Mouse (Mus musculus) thymus, adult 2 months (tissue): ENCODE measurements around the gene Neurod2.

ENCODE experiments used
- CTCF ChIP-seq: fragments of 200-500 bp; IDR thresholded peaks from 2 replicates; pipeline ENCODE4 v1.5.1; 2012; ENCODE audit warnings: mild to moderate bottlenecking, control low read depth, low read length, moderate library complexity, borderline replicate concordance; ENCODE audit not compliant: control insufficient read depth, poor library complexity, insufficient read depth; ENCODE audit errors: extremely low read depth
- POLR2A ChIP-seq: fragments of 200-500 bp; IDR thresholded peaks from 2 replicates; pipeline ENCODE4 v1.6.1; 2012; ENCODE audit warnings: mild to moderate bottlenecking, low read length, control low read depth, moderate library complexity; ENCODE audit not compliant: control insufficient read depth, poor library complexity, insufficient read depth; ENCODE audit errors: extremely low read depth

DNA sequence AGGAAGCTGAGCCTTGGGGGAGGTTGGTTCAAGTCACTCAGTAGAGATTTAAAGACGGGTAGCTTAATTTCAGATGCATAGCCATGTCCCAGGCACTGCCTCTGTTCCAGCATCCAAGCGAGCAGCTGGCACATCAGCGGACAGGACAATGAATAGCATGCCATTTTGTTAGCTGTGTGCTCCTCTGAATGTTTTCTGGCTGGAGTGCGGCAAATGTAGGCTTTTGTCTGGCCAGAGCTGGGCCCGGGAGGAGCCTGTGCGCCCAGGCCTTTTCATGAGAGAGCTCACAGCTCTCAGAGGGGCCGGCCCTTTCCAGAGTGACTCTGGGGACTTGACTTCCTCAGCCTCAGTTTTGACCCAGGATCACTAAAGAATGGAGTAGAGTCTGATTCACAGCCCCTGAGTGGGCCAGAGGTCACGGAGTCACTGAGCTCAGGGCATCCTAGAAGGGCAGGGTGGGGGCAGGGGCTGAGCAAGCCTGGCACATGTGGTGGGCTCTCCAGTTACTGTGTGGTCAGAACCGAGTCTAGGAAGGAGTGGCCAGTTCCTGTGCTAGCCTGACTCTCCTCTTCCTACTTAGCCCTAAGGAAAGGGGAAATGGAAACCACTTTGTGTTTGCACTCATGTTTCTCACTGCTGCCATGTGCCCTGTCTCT lies 31.5 kb upstream of the Neurod2 start:
- no peak for TF ChIP-seq CTCF
- TF ChIP-seq POLR2A: no peak
